Mouse (Mus musculus): ENCODE measurements around the gene Enah. TPM values are rescaled to one million over a fixed set of nuclear protein-coding genes. Genes with fewer than 3 reads are reported as not detected.
A peak's percentile ranks its signal among the peaks of the same experiment; 100 is the strongest.

Gene Enah
- total RNA-seq, 2 experiments from 2014 or later: 58.9 to 72.2 TPM

- no peak for DNase-seq
Measured at GRCm38 (mm10) chr1:181963351-181963750, 56.4 kb downstream of the Enah start.

DNA sequence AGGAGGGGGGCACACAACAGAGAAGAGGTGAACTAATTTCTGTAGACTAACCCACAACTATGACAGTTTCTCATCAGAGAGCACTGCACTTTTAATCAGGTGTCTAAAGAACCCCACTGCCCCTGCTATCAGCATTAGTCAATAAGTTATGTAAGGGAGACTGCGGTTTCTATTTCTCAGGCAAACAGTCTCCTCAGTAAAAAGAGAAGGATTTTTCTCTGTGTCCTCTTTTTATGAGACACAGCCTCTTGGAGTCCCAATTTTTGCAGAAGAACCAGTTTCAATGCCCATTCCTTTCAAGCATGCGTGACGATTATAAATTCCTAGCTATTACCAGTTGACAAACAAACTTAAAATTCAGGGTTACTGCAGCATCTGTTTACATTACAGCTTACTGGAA lies 59.4 kb downstream of the Enah start:
- no peak for DNase-seq

DNA sequence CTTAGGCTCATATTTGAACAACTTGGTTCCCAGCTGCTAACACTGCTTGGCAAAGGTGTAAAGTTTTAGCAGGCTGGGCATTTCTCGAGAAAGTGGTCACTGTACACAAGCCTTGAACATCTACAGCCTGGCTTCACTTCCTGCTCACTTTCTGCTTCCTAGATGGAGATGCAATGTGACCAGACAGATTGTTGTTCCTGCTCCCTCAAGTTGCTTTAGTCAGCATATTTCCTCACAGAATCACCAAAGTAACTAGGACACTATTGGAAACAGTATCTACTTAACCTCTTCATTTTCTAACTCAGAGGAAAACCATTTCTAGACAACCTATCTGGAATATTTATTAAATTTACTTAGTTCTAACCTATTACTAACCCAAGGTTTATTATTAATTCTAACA lies 61.4 kb downstream of the Enah start:
- DNase-seq: no peak

DNA sequence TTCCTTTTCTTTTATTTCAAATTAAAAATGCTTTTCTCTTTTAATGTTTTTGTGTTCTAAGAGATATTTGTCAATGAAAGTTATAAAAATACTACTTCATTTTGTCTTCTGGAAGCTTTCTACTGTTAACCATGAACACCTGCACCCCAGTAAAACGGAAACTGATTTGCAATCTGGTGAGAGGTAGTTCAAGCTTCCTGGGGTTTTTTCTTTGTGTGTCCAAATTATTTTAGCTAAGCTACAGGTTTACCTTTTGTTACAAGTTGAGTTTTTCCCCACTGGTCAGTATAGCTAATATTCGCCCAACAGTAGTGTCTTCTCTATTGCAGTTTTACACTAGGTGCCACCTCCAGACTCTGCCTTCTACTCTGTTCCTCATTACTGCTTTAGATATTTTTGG lies 62.1 kb downstream of the Enah start:
- DNase-seq: no peak

DNA sequence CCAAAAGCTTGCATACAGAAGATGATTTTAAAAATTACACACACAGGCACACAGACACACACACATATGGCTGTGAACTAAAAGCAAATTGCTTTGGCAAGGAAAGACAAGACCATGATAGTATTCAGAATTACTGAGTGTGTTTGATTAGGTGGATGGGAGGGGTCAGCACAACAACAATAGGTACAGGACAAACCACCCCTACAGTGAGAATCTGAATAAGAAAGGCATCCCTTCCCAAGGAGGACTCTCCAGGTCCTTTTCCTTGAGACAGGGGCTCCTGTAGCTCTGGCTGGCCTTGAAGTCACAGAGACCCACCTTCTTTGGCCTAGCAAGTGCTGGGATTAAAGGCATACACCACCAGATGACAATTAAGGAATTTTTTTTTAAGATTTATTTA lies 66.2 kb downstream of the Enah start:
- DNase-seq: no peak

DNA sequence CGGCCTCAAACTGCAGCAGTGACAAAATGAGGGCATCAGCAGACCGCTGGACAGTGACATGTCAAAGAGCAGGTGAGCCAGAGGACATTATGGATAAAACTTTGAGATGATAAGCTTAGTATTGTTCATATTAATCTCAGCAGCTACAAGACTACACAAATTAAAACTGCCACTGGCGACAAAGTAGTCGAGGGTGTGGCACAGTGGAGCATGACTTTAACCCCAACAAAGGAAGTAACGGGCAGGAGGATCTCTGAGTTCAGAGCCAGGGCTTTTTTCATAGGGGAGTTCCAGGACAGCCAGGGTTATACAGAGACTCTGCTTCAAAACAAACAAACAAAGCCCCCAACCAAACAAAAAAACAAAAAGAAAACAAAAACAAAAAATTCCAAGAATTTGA lies 68.5 kb downstream of the Enah start:
- DNase-seq: no peak

DNA sequence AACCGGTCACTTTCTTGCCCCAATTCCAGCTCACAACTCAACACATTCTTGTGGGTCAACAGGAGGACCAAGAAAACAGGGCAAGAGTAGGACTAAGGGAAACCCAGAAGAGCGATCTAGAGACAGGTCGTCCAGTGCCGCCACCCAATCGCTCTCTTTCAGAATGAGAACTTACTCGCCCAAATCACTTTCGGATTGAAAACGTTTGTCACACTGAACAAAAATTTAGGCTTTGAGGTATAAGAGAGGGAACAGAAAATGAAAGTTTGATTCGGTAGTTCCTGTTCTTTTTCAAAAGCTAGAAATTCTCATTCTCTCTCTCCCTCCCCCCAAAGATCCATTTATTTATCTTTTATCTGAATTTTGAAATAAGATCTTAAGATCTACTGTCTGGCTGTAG lies 69.1 kb downstream of the Enah start:
- DNase-seq: no peak

- no peak for DNase-seq
Measured at GRCm38 (mm10) chr1:181948191-181948590, 71.6 kb downstream of the Enah start.

GRCm38 (mm10) chr1:181937064-181937463 lies 82.7 kb downstream of the Enah start:
- no peak for DNase-seq

GRCm38 (mm10) chr1:181928388-181928787 lies 91.4 kb downstream of the Enah start:
- DNase-seq: no peak

DNA sequence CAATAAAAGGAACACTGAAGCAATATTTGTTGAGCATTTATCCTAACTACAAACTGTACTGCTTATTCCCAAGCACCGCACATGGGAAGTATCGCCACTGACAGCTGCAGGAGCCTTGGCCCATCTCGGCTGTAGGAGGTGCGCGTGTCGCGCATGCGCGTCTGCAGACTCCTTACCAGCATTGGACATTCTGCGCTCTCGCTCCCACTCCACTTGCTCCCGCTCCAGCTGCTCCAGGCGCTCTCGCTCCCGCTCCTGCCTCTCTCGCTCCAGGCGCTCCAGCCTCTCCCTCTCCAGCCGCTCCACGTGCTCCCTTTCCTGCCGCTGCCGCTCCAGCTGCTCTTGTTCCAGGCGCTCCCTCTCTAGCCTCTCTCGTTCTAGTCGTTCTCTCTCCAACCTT lies 96.4 kb downstream of the Enah start:
- DNase-seq: peak; percentile 18

DNA sequence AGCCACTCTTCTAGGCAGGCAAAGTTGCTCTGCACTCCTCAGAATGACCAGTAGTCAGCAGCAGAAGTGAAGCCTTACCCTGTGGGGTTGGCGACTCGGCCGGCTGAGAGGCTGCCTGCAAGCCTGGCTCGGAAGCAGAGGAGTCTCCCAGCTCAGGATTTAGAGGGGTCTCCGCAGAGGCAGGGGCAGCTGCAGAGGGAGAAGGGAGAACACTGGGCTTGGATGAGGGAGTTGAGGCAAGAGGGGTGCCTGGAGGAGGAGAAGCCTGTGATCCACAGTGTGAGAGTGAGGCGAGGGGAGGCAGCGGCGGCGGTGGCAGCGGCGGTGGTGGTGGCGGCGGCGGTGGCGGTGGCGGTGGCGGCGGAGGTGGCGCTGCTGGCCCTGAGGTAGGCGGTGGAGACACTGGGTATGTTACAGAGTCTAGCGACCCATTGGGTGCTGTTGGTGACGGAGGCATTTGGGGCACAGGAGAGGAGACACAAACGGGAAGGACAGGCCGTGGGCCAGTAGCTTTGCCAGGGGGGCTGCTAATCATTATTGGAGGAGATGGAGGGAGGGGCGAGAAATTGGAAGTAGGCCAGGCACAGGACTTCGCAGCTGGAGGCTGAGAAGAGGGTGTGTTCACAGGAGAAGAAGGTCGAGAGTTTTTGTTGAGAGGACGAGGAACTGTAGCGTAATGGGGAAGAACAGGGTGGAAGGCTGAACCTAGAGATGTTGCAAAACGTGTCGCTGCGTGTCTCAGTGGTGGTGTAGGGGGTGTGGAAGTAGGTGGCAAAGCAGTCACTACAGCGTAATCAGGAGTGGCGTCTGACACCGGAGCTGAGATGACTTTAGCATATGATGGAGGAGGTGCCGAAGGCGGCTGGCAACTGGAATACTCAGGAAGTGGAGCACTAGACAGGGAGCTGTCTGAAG lies 98.0 kb downstream of the Enah start:
- DNase-seq: peak; percentile 20

DNA sequence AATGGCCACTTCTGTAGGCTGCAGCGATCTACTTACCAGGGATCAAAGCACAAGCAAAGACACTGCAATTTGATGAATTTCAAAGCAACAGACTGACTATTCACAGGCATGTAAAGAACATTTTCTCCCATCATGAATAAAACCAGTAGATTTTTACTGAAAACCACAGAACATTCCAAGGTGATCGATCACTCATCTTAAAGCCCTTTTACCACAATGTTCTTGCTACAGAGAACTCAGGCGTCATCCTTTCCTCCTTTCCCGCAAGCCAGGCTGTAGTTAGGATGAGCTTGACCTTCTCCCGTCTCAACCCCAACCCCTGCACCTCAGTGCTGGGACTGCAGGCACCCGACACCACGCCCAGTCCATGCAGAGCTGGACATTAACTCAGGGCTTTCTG lies 107.9 kb downstream of the Enah start:
- DNase-seq: no peak

- no peak for DNase-seq
Measured at GRCm38 (mm10) chr1:181901706-181902373, 118.0 kb downstream of the Enah start.

GRCm38 (mm10) chr1:181900846-181901245 lies 118.9 kb downstream of the Enah start:
- DNase-seq: no peak

GRCm38 (mm10) chr1:181898961-181899360 lies 120.8 kb downstream of the Enah start:
- no peak for DNase-seq

DNA sequence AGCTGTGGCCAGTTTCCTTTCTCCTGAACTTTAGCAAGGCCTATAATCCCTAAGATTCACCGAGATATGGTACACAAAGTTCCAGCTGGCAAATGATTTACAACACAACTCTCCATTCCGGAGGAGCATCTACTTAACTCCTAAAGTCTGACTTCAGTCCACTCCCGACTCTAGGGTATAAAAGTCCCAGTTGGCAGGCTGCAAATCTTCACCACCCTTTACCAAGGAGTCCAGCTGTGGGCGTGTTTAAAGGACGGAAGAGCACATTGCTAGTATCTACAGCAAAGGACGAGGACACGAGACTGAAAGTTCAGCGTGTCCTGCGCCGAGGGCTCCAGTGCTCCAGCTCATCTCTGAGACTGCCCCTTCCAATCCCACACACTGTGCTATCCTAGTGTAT lies 122.8 kb downstream of the Enah start:
- DNase-seq: no peak

DNA sequence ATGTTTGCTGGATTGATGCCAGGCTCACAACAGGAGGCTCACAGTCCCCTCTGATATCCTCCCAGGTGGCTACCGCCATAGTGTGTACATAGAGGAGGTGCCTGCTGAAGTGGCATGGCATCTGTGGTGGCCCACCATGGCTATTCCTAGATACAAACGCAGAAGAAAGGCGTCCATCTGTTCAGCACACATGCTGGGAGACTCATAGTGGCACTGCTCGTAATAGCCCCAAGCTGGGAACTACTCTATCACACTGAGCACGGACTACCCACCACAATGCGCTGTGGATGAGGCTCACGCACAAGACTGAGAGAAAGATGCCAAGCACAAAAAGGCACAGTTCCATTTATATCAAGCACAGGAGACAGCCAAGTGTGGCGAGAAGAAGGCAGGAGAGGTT lies 126.1 kb downstream of the Enah start:
- DNase-seq: no peak

DNA sequence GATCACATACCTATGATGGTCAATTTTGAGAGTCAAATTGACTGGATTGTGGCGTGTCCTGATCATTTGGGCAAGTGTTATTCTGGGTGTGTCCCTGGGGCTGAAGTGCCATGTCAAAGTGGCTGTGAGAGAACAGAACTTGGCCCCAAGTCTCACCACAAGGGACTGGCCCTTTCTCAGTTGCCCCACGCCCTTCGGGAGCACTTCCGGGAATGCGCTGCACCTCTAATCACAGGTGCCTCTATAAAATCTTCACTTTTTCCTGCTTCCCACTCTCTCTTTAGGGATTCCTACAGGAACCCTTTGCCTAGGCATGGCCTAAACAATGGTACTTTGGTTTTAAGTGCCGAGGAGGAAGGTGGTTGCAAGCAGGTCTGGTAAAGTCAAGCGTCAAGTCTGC lies 130.1 kb downstream of the Enah start:
- no peak for DNase-seq

GRCm38 (mm10) chr1:181888801-181889200 lies 131.0 kb downstream of the Enah start:
- peak; percentile 96 for DNase-seq

- DNase-seq: peak; percentile 76
Measured at GRCm38 (mm10) chr1:181881532-181881931, 138.3 kb downstream of the Enah start.

GRCm38 (mm10) chr1:181880752-181881325 lies 139.0 kb downstream of the Enah start:
- DNase-seq: peak; percentile 41

GRCm38 (mm10) chr1:181878436-181878835 lies 141.4 kb downstream of the Enah start:
- DNase-seq: no peak
